Mouse (Mus musculus) stomach, embryonic 16.5 days (tissue): Measurements from ENCODE around the gene Psat1. TPM values are rescaled to one million over a fixed set of nuclear protein-coding genes. Genes with fewer than 3 reads are reported as not detected.

Experiments
- ATAC-seq: fragments of 200-750 bp; cut with Nextera tagmentation; 2 replicates; pipeline ENCODE4 v1.8.0; 2017; ENCODE audit warnings: moderate number of reproducible peaks, moderate TSS enrichment; ENCODE audit not compliant: insufficient read depth, low FRiP score
- H3K27ac ChIP-seq: fragments of 300-500 bp; sonication (generic); 2 replicates; pipeline ENCODE4 v1.5.1; 2014; ENCODE audit warnings: low read length
- H3K27me3 ChIP-seq: fragments of 300-500 bp; sonication (generic); 2 replicates; pipeline ENCODE4 v1.6.1; 2014; ENCODE audit warnings: low read length, control low read depth, mixed read lengths; ENCODE audit not compliant: control insufficient read depth, insufficient read depth
- H3K36me3 ChIP-seq: fragments of 300-500 bp; sonication (generic); 2 replicates; pipeline ENCODE4 v1.6.1; 2014; ENCODE audit warnings: low read length; ENCODE audit not compliant: control insufficient read depth, insufficient read depth
- H3K4me1 ChIP-seq: fragments of 300-500 bp; sonication (generic); 2 replicates; pipeline ENCODE4 v1.6.1; 2014; ENCODE audit warnings: low read length, control low read depth, mixed read lengths; ENCODE audit not compliant: control insufficient read depth, insufficient read depth
- H3K4me2 ChIP-seq: fragments of 300-500 bp; sonication (generic); 2 replicates; pipeline ENCODE4 v1.6.1; 2014; ENCODE audit warnings: low read depth, low read length, mixed read lengths
- H3K4me3 ChIP-seq: fragments of 300-500 bp; sonication (generic); replicated peaks from 2 replicates; pipeline ENCODE4 v1.5.1; 2014; ENCODE audit warnings: mild to moderate bottlenecking, low read length
- H3K9ac ChIP-seq: fragments of 300-500 bp; sonication (generic); 2 replicates; pipeline ENCODE4 v1.6.1; 2014; ENCODE audit warnings: low read length
- H3K9me3 ChIP-seq: fragments of 300-500 bp; sonication (generic); replicated peaks from 2 replicates; pipeline ENCODE4 v1.6.1; 2016; ENCODE audit warnings: low read length, control low read depth; ENCODE audit not compliant: control insufficient read depth
- WGBS: fragments of 180-500 bp; shearing (Covaris S2); extraction: QIAGEN DNeasy Blood & Tissue Kit; methylation state at CpG from one replicate; pipeline ENCODE4 v1.1.7; 2014; 5-methylcytosine and 5-hydroxymethylcytosine counted together
- polyA plus RNA-seq: library from polyadenylated mRNA; unstranded; fragments of >200 nt; fragmentation: Nextera tagmentation; extraction: Ambion mirVana; gene quantifications from 2 replicates; pipeline ENCODE4 v1.2.1, GENCODE M21; 2015

The Psat1 gene
- polyA plus RNA-seq, 1 experiment from 2014 or later: 106 TPM

DNA sequence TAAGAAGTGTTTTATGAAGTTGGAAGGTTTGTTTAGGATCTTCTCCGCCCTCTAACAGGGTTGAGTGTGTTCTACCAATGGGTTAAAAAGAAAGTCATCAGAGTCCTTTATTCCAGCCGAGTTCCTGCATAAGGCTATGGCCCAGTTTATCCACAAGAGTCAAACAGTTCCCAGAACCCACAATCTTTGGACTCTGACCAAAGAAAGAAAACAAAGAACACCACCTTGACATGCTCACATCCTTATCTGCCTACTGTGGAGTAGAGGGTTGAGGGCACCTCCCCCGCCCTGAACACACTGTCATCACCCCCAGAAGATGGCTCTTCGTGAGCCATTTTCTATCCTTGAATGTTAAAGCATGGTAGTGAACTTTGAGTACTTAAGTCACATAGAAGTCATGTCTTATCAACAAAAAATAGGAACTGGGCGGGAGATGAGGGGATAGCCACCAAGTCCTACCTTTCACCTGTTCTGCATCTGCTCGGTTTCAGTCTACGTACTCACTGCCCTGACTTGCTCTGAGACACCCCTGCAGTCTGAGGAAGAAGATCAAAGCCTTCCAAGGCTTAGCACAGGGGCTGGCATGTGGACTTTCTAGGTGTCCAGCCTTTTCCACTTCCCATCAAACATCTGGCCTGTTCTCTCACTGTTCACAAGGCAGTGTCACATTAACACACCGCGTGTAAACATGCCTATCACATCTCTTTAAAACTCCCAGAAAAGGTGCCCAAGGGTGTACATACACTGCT, 33.7 kb downstream of the Psat1 start:
- no peak for ATAC-seq
- Histone ChIP-seq H3K9ac (no peak overlapping the region), H3K27ac (no peak overlapping the region), H3K27me3 (no peaks in the 10 kb centered on the region), H3K4me2 (no peak overlapping the region), H3K9me3 (no peaks in the 10 kb centered on the region), H3K4me3 (no peak overlapping the region), H3K4me1 (no peaks in the 10 kb centered on the region), H3K36me3 (peaks cover 11% of the 10 kb centered on the region)
- 87% methylated on average over 9 of the region's 9 CpGs for WGBS

- Histone ChIP-seq H3K9me3 (no peaks in the 10 kb centered on the region), H3K27me3 (no peaks in the 10 kb centered on the region), H3K27ac (no peak overlapping the region), H3K9ac (no peak overlapping the region), H3K4me3 (no peak overlapping the region), H3K4me1 (no peaks in the 10 kb centered on the region), H3K4me2 (no peak overlapping the region), H3K36me3 (peaks cover 8% of the 10 kb centered on the region)
- WGBS: 91% methylated on average over 5 of the region's 5 CpGs
- ATAC-seq: no peak
These were observed 35.7 kb downstream of the Psat1 start for GRCm38 (mm10) chr19:15911441-15911840.

DNA sequence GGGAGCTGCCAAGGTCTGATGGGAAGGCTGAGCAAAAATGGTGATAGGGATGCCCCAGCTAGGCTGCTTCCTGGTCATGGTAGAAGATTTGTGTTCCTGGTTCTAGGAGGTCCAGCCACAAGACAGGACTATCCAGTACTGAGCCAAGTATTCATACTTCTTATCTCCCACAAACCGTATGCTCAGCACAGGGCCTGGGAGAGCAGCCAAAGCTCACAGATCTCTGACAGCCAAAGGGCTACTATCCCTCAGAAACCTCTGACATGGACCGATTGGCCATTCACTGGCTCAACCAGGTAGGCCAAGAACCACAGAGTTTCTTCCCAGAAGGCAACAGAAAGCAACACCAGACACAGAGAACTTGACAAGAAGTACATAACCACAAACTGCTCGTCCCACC, 36.1 kb downstream of the Psat1 start:
- no peak overlapping the region for H3K9ac ChIP-seq
- no peaks in the 10 kb centered on the region for H3K27me3 ChIP-seq
- no peak overlapping the region for H3K4me3 ChIP-seq
- no peak overlapping the region for H3K27ac ChIP-seq
- no peak for ATAC-seq
- peaks cover 8% of the 10 kb centered on the region for H3K36me3 ChIP-seq
- no peaks in the 10 kb centered on the region for H3K9me3 ChIP-seq
- H3K4me1 ChIP-seq: no peaks in the 10 kb centered on the region
- 79% methylated on average over 3 of the region's 3 CpGs for WGBS
- H3K4me2 ChIP-seq: no peak overlapping the region

DNA sequence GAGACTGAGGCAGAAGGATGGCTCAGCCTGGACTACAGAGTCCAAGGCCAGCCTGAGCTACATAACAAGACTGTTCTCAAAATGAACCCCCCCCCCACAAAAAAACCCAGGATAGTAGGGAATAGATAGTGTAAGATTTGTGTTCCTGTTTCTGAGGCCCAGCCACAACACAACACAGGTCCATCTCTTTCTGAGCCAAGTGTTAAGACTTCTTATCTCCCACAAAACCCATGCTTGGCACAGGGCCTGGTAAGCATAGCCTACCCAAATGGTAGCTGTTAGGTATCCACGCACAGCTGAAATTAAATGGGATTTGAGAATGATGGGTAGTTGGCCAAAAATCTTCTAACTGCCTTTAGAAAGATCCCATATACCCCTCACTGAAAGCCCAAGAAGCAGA, 36.6 kb downstream of the Psat1 start:
- Histone ChIP-seq H3K27ac (no peak overlapping the region), H3K4me1 (no peaks in the 10 kb centered on the region), H3K36me3 (peaks cover 8% of the 10 kb centered on the region), H3K27me3 (no peaks in the 10 kb centered on the region), H3K4me2 (no peak overlapping the region), H3K9ac (no peak overlapping the region), H3K4me3 (no peak overlapping the region), H3K9me3 (no peaks in the 10 kb centered on the region)
- ATAC-seq: no peak
- WGBS: 82% methylated on average over 1 of the region's 1 CpGs

DNA sequence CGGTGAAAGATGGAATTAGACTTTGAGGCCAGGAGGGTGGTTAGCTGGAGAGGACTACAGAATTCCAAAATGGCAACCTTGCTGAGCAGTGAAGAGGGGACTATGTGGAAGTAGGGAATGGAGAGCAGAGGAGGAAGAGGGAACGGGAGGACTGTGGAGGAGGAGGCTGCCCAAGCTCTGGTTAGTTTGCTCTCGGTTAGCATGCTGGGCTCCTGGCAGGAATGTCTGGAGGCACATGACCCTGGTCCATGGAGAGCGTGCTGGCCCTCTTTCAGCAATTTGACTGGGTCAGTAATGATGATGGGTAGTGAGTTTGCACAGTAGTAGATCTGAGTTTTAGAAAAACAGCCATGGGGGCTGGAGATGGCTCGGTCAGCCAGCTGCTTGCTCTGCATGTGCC, 39.1 kb downstream of the Psat1 start:
- H3K27me3 ChIP-seq: no peaks in the 10 kb centered on the region
- H3K4me2 ChIP-seq: no peak overlapping the region
- no peak overlapping the region for H3K9ac ChIP-seq
- WGBS: 91% methylated on average over 5 of the region's 5 CpGs
- H3K36me3 ChIP-seq: no peaks in the 10 kb centered on the region
- ATAC-seq: no peak
- H3K4me3 ChIP-seq: no peak overlapping the region
- H3K9me3 ChIP-seq: no peaks in the 10 kb centered on the region
- no peaks in the 10 kb centered on the region for H3K4me1 ChIP-seq
- H3K27ac ChIP-seq: no peak overlapping the region

DNA sequence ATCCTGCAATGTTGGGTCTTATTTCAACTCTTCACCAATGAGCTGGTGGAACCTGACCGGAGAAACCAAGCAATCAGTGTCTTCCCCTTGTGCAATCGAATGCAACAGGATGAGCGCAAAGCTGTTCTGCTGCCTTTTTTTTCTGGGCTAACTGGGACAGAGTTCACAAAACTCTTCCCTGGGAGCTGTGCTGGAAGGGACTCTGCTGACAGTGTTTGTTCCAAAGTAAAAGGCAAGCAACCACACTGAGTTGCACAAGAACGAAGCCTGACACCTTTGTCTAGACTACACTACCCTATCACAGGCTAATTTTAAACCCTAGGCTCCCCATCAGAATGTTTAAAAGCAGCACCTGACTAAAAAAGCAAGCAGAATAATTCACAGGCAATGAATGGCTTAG, 42.4 kb downstream of the Psat1 start:
- Histone ChIP-seq H3K9ac (no peak overlapping the region), H3K4me3 (no peak overlapping the region), H3K36me3 (no peaks in the 10 kb centered on the region), H3K4me1 (no peaks in the 10 kb centered on the region), H3K9me3 (no peaks in the 10 kb centered on the region), H3K27ac (no peak overlapping the region), H3K27me3 (no peaks in the 10 kb centered on the region), H3K4me2 (no peak overlapping the region)
- ATAC-seq: no peak
- 85% methylated on average over 4 of the region's 4 CpGs for WGBS

GRCm38 (mm10) chr19:15903508-15904480, 43.3 kb downstream of the Psat1 start:
- Histone ChIP-seq H3K4me2 (no peak overlapping the region), H3K4me3 (no peak overlapping the region), H3K4me1 (no peaks in the 10 kb centered on the region), H3K9ac (no peak overlapping the region), H3K27ac (no peak overlapping the region), H3K36me3 (no peaks in the 10 kb centered on the region), H3K9me3 (no peaks in the 10 kb centered on the region), H3K27me3 (no peaks in the 10 kb centered on the region)
- ATAC-seq: no peak
- 66% methylated on average over 20 of the region's 20 CpGs for WGBS

GRCm38 (mm10) chr19:15895681-15896080, 51.5 kb downstream of the Psat1 start:
- WGBS: 77% methylated on average over 3 of the region's 3 CpGs
- Histone ChIP-seq H3K9ac (no peak overlapping the region), H3K9me3 (no peaks in the 10 kb centered on the region), H3K4me2 (no peak overlapping the region), H3K27ac (no peak overlapping the region), H3K36me3 (no peaks in the 10 kb centered on the region), H3K4me1 (no peaks in the 10 kb centered on the region), H3K4me3 (no peak overlapping the region), H3K27me3 (no peaks in the 10 kb centered on the region)
- no peak for ATAC-seq

DNA sequence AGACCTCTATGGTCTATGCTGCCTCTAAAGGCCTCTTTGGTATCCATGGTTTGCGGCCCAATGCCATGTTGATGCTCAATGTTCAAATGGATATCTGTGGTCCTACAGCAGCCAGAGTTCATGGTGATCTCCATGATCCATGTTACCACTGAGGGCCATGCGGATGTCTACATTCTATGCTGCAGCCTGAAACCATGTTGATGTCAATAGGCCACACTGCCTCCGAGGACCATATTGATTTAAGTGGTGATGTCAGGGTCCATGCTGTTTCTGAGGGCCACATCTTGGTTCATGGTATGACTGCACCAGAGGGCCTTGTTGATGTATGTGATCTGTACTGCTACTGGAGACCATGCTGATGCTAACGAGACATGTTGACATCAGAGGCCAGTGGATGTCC, 55.0 kb downstream of the Psat1 start:
- Histone ChIP-seq H3K4me1 (no peaks in the 10 kb centered on the region), H3K4me3 (no peak overlapping the region), H3K9me3 (no peaks in the 10 kb centered on the region), H3K36me3 (no peaks in the 10 kb centered on the region), H3K27ac (no peak overlapping the region), H3K27me3 (no peaks in the 10 kb centered on the region), H3K4me2 (no peak overlapping the region), H3K9ac (no peak overlapping the region)
- no peak for ATAC-seq
- 95% methylated on average over 4 of the region's 4 CpGs for WGBS
